Mouse (Mus musculus): ENCODE results near the gene Gm8914. TPM values are rescaled to one million over a fixed set of nuclear protein-coding genes. Genes with fewer than 3 reads are reported as not detected.
"Not testable (repeated sequence)": the region's sequence is repeated elsewhere in the genome, so short reads cannot be mapped to it uniquely, and the experiment has no call there.

Gene Gm8914
- 3.4 and 4.2 TPM in 2 replicates for polyA plus RNA-seq (2012; rRNA removed)

DNA sequence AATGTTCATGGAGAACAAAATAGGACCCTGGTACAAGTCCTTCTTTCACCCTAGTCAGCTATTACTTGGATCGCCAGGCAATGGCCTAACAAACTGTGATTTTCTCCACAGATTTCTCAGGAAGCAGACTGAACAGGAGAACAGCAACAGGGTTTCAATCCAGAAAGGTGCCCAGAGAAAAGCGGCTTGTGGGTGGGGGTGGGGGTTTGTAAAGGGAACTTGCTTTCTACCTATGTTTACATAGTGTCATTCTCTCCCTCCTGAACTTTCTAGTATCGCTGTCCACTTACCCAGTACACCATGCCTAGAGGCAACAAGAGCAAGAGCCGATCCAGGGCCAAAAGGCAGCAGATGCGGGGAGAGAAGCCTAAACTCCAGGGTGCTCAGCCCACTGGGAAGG, at the start of gene Gm8914:
Gene Gm8914, plus strand, starts transcription at position 301 of the 400 bp plus-strand sequence.
- H3K4me1 ChIP-seq (ENCODE audit: control insufficient read depth, insufficient read depth, low read length); H3K4me3 ChIP-seq (ENCODE audit: control insufficient read depth, low read depth, low read length); H3K27me3 ChIP-seq (ENCODE audit: control insufficient read depth, insufficient read depth, low read length); H3K36me3 ChIP-seq (ENCODE audit: control insufficient read depth, insufficient read depth, low read length); H3K27ac ChIP-seq (ENCODE audit: control insufficient read depth, insufficient read depth, low read depth, low read length): not testable (repeated sequence)

Other genes with a start within 250 kb of the Gm8914 start
- 1.7 and 2.6 TPM in 2 replicates for gene Mageb2, start 148.4 kb upstream of the Gm8914 start, polyA plus RNA-seq (2012; rRNA removed)
- gene Gm5072, start 87.6 kb upstream of the Gm8914 start, polyA plus RNA-seq (2012; rRNA removed): 3.4 and 4.2 TPM in 2 replicates
- gene 1700084M14Rik, start 95.8 kb downstream of the Gm8914 start, polyA plus RNA-seq (2012; rRNA removed): 47.2 and 59.8 TPM in 2 replicates
- 3.7 and 4.8 TPM in 2 replicates for gene Gm14781, start 152.1 kb downstream of the Gm8914 start, polyA plus RNA-seq (2012; rRNA removed)

All from testis, adult 2 months (tissue).